Mouse (Mus musculus): ENCODE data around the gene Tas2r131. TPM values are rescaled to one million over a fixed set of nuclear protein-coding genes. Genes with fewer than 3 reads are reported as not detected.

The Tas2r131 gene
- total RNA-seq (2012; rRNA removed) (not detected in 2 replicates), total RNA-seq (2014; rRNA removed) (not detected in 2 replicates), polyA plus RNA-seq (2012; ENCODE audit: insufficient read length, low read depth) (not detected in 2 replicates)

GRCm38 (mm10) chr6:132957819-132958218 is at the start of gene Tas2r131:
TSS of gene Tas2r131 (minus strand) at chr6:132957919.
- Histone ChIP-seq H3K4me2 (ENCODE audit: insufficient read depth, low read depth, poor library complexity, severe bottlenecking) (no peak within 1 kb of the TSS), H3K9me3 (replicated peaks; ENCODE audit: low read length) (peaks cover 11% of the 10 kb centered on the region), H3K9ac (ENCODE audit: insufficient read depth, low read depth) (no peak within 1 kb of the TSS), H3K4me1 (ENCODE audit: control insufficient read depth in 1 of 2, insufficient read depth in 2 of 2) (no peaks in the 10 kb centered on the region), H3K36me3 (replicated peaks in 1 of 2; ENCODE audit: control insufficient read depth in 1 of 2, insufficient read depth in 1 of 2, low read length in 1 of 2) (no peaks in the 10 kb centered on the region), H3K27ac (ENCODE audit: insufficient read depth, low read depth) (no peak within 1 kb of the TSS), H3K27me3 (replicated peaks) (no peaks in the 10 kb centered on the region), H3K79me2 (replicated peaks; ENCODE audit: control insufficient read depth, extremely low read depth, insufficient read depth, poor library complexity, severe bottlenecking) (no peaks in the 10 kb centered on the region), H3K4me3 (replicated peaks in 1 of 3; ENCODE audit: low read depth in 2 of 3, low read length in 2 of 3, poor library complexity in 1 of 3) (no peak within 1 kb of the TSS)
- in situ Hi-C loops (cut with MboI; ENCODE audit: low pct_ligation_motif_present, low pct_unique_long_range_greater_than_20kb, low sequenced_read_pairs) (no loop called here), dilution Hi-C loops (cut with MboI; ENCODE audit: extremely low pct_ligation_motif_present, extremely low pct_unique_long_range_greater_than_20kb, low sequenced_read_pairs) (no loop called here)
- DNase-seq (ENCODE audit: extremely low read depth) = no peak
- no peak for TF ChIP-seq IRF4 (IDR thresholded peaks at IDR 0.05; ENCODE audit: low read depth, low read length)
- no peak for TF ChIP-seq SIN3A (IDR thresholded peaks at IDR 0.05; ENCODE audit: low read length)
- TF ChIP-seq JUN (IDR thresholded peaks at IDR 0.05; ENCODE audit: insufficient read depth, low read depth, low read length) = no peak
- TF ChIP-seq ELF1 (IDR thresholded peaks at IDR 0.05; ENCODE audit: low read depth, low read length) = no peak
- TF ChIP-seq TCF12 (IDR thresholded peaks at IDR 0.05; ENCODE audit: low read depth, low read length) = no peak
- TF ChIP-seq GABPA (IDR thresholded peaks at IDR 0.05; ENCODE audit: insufficient replicate concordance, low read depth, low read length) = no peak
- TF ChIP-seq KAT2A (IDR thresholded peaks at IDR 0.05; ENCODE audit: insufficient replicate concordance, low read length) = no peak
- no peak for TF ChIP-seq ETS1 (conservative IDR thresholded peaks at IDR 0.05; ENCODE audit: low read depth, low read length)
- no peak for TF ChIP-seq CHD2 (IDR thresholded peaks at IDR 0.05; ENCODE audit: low read length)
- no peak for TF ChIP-seq POLR2A (IDR thresholded peaks at IDR 0.05; ENCODE audit: low read depth, low read length)
- no peak for TF ChIP-seq MAX (IDR thresholded peaks at IDR 0.05; ENCODE audit: low read length)
- no peak for TF ChIP-seq POLR2AphosphoS2 (IDR thresholded peaks at IDR 0.05; ENCODE audit: low read depth, low read length)
- TF ChIP-seq UBTF (IDR thresholded peaks at IDR 0.05; ENCODE audit: low read depth, low read length) = no peak
- TF ChIP-seq JUND (conservative IDR thresholded peaks at IDR 0.05; ENCODE audit: low read depth, low read length) = no peak
- no peak for TF ChIP-seq EP300 (IDR thresholded peaks at IDR 0.05; ENCODE audit: low read length)
- TF ChIP-seq MAZ (IDR thresholded peaks at IDR 0.05; ENCODE audit: low read depth, low read length) = no peak
- TF ChIP-seq HCFC1 (IDR thresholded peaks at IDR 0.05; ENCODE audit: low read depth, low read length) = no peak
- no peak for TF ChIP-seq ZKSCAN1 (IDR thresholded peaks at IDR 0.05; ENCODE audit: borderline replicate concordance, low read depth, low read length)
- TF ChIP-seq TBP (conservative IDR thresholded peaks at IDR 0.05; ENCODE audit: low read depth, low read length) = no peak

- in situ Hi-C loops (cut with MboI; ENCODE audit: low pct_ligation_motif_present, low pct_unique_long_range_greater_than_20kb, low sequenced_read_pairs) (no loop called here), dilution Hi-C loops (cut with MboI; ENCODE audit: extremely low pct_ligation_motif_present, extremely low pct_unique_long_range_greater_than_20kb, low sequenced_read_pairs) (no loop called here)
Observed at GRCm38 (mm10) chr6:132980865-132981264, 23.1 kb upstream of the Tas2r131 start, which contains the start of gene Tas2r109. TSS of gene Tas2r109 (minus strand) at chr6:132980965.

More at GRCm38 (mm10) chr6:132980865-132981264, 23.1 kb upstream of the Tas2r131 start, which contains the start of gene Tas2r109:
- Histone ChIP-seq H3K4me2 (ENCODE audit: insufficient read depth, low read depth, poor library complexity, severe bottlenecking) (no peak within 1 kb of the TSS), H3K4me1 (ENCODE audit: control insufficient read depth in 1 of 2, insufficient read depth in 2 of 2) (no peaks in the 10 kb centered on the region), H3K9ac (ENCODE audit: insufficient read depth, low read depth) (no peak within 1 kb of the TSS), H3K36me3 (replicated peaks in 1 of 2; ENCODE audit: control insufficient read depth in 1 of 2, insufficient read depth in 1 of 2, low read length in 1 of 2) (no peaks in the 10 kb centered on the region), H3K27me3 (replicated peaks) (no peaks in the 10 kb centered on the region), H3K9me3 (replicated peaks; ENCODE audit: low read length) (no peaks in the 10 kb centered on the region), H3K27ac (ENCODE audit: insufficient read depth, low read depth) (no peak within 1 kb of the TSS), H3K4me3 (replicated peaks in 1 of 3; ENCODE audit: low read depth in 2 of 3, low read length in 2 of 3, poor library complexity in 1 of 3) (no peak within 1 kb of the TSS), H3K79me2 (replicated peaks; ENCODE audit: control insufficient read depth, extremely low read depth, insufficient read depth, poor library complexity, severe bottlenecking) (no peaks in the 10 kb centered on the region)
- TF ChIP-seq CHD1 (IDR thresholded peaks at IDR 0.05; ENCODE audit: low read depth, low read length) = no peak
- TF ChIP-seq SMC3 (IDR thresholded peaks at IDR 0.05; ENCODE audit: low read depth, low read length) = no peak
- no peak for DNase-seq (ENCODE audit: extremely low read depth)

All from CH12.LX (cell line).